Mouse (Mus musculus) CD4-positive helper T cell, adult 2 months (primary cell): ENCODE data around the gene Osbp2.

ENCODE experiments used
- DNase-seq: peaks from one replicate; pipeline ENCODE4 v3.0.0-alpha.2; 2012; ENCODE audit warnings: low read depth, missing footprints, low spot score

Osbp2 gene

GRCm38 (mm10) chr11:3704404-3704803 is 159.3 kb downstream of the Osbp2 start:
- no peak for DNase-seq

- DNase-seq = peak; percentile 8
Measured at GRCm38 (mm10) chr11:3703089-3703992, 160.4 kb downstream of the Osbp2 start.

- no peak for DNase-seq
Measured at GRCm38 (mm10) chr11:3697441-3697840, 166.3 kb downstream of the Osbp2 start.

GRCm38 (mm10) chr11:3696086-3696616 is 167.6 kb downstream of the Osbp2 start:
- no peak for DNase-seq

- no peak for DNase-seq
Measured at GRCm38 (mm10) chr11:3691746-3692145, 172.0 kb downstream of the Osbp2 start.

- DNase-seq = no peak
Measured at GRCm38 (mm10) chr11:3686885-3687284, 176.8 kb downstream of the Osbp2 start.

GRCm38 (mm10) chr11:3686318-3686717 is 177.4 kb downstream of the Osbp2 start:
- no peak for DNase-seq

- no peak for DNase-seq
Measured at GRCm38 (mm10) chr11:3685431-3685830, 178.3 kb downstream of the Osbp2 start.

GRCm38 (mm10) chr11:3684723-3685430 is 178.8 kb downstream of the Osbp2 start:
- no peak for DNase-seq

- no peak for DNase-seq
Measured at GRCm38 (mm10) chr11:3684232-3684631, 179.5 kb downstream of the Osbp2 start.

GRCm38 (mm10) chr11:3683696-3684095 is 180.0 kb downstream of the Osbp2 start:
- no peak for DNase-seq

GRCm38 (mm10) chr11:3679771-3680170 is 183.9 kb downstream of the Osbp2 start:
- DNase-seq = no peak

GRCm38 (mm10) chr11:3677204-3677603 is 186.5 kb downstream of the Osbp2 start:
- DNase-seq = no peak

- no peak for DNase-seq
Measured at GRCm38 (mm10) chr11:3676423-3676822, 187.3 kb downstream of the Osbp2 start.

GRCm38 (mm10) chr11:3674545-3674944 is 189.2 kb downstream of the Osbp2 start:
- no peak for DNase-seq

GRCm38 (mm10) chr11:3671000-3671628 is 192.6 kb downstream of the Osbp2 start:
- no peak for DNase-seq

GRCm38 (mm10) chr11:3669849-3670248 is 193.9 kb downstream of the Osbp2 start:
- DNase-seq = no peak

- DNase-seq = no peak
Measured at GRCm38 (mm10) chr11:3668768-3669167, 194.9 kb downstream of the Osbp2 start.

- DNase-seq = no peak
Measured at GRCm38 (mm10) chr11:3667506-3667905, 196.2 kb downstream of the Osbp2 start.

GRCm38 (mm10) chr11:3661964-3662363 is 201.7 kb downstream of the Osbp2 start:
- DNase-seq = no peak
